Mouse (Mus musculus): Measurements from ENCODE around the gene Sema4d. TPM values are rescaled to one million over a fixed set of nuclear protein-coding genes. Genes with fewer than 3 reads are reported as not detected.

The Sema4d gene
- polyA plus RNA-seq, 1 experiment from 2014 or later, result 13.0 TPM

GRCm38 (mm10) chr13:51663561-51663960 lies 130.0 kb downstream of the Sema4d start:
- 89% methylated on average over 2 of the region's 2 CpGs for WGBS

GRCm38 (mm10) chr13:51659573-51659972 lies 134.0 kb downstream of the Sema4d start:
- no peak for ATAC-seq (ENCODE audit: extremely low read depth, insufficient number of reproducible peaks, low FRiP score, low TSS enrichment)
- H3K36me3 ChIP-seq, result peaks cover 97% of the 10 kb centered on the region
- no peaks in the 10 kb centered on the region for H3K9me3 ChIP-seq
- H3K4me1 ChIP-seq, result no peaks in the 10 kb centered on the region
- H3K9ac ChIP-seq, result no peak overlapping the region
- 95% methylated on average over 7 of the region's 7 CpGs for WGBS
- H3K27ac ChIP-seq (replicated peaks), result no peak overlapping the region
- no peak overlapping the region for H3K4me3 ChIP-seq
- no peaks in the 10 kb centered on the region for H3K27me3 ChIP-seq (replicated peaks)
- no peak overlapping the region for H3K4me2 ChIP-seq

More at GRCm38 (mm10) chr13:51663561-51663960, 130.0 kb downstream of the Sema4d start:
- H3K9ac ChIP-seq, result no peak overlapping the region
- H3K27ac ChIP-seq (replicated peaks), result no peak overlapping the region
- ATAC-seq (ENCODE audit: extremely low read depth, insufficient number of reproducible peaks, low FRiP score, low TSS enrichment), result no peak
- no peaks in the 10 kb centered on the region for H3K27me3 ChIP-seq (replicated peaks)
- H3K9me3 ChIP-seq, result no peaks in the 10 kb centered on the region
- H3K36me3 ChIP-seq, result peaks cover 97% of the 10 kb centered on the region
- H3K4me3 ChIP-seq, result no peak overlapping the region
- H3K4me2 ChIP-seq, result no peak overlapping the region
- no peaks in the 10 kb centered on the region for H3K4me1 ChIP-seq

GRCm38 (mm10) chr13:51658094-51658493 lies 135.5 kb downstream of the Sema4d start:
- H3K36me3 ChIP-seq, result peaks cover 98% of the 10 kb centered on the region
- no peaks in the 10 kb centered on the region for H3K4me1 ChIP-seq
- no peak overlapping the region for H3K4me2 ChIP-seq
- no peaks in the 10 kb centered on the region for H3K9me3 ChIP-seq
- ATAC-seq (ENCODE audit: extremely low read depth, insufficient number of reproducible peaks, low FRiP score, low TSS enrichment), result no peak
- H3K9ac ChIP-seq, result no peak overlapping the region
- H3K4me3 ChIP-seq, result no peak overlapping the region
- 80% methylated on average over 3 of the region's 3 CpGs for WGBS
- no peaks in the 10 kb centered on the region for H3K27me3 ChIP-seq (replicated peaks)
- no peak overlapping the region for H3K27ac ChIP-seq (replicated peaks)

DNA sequence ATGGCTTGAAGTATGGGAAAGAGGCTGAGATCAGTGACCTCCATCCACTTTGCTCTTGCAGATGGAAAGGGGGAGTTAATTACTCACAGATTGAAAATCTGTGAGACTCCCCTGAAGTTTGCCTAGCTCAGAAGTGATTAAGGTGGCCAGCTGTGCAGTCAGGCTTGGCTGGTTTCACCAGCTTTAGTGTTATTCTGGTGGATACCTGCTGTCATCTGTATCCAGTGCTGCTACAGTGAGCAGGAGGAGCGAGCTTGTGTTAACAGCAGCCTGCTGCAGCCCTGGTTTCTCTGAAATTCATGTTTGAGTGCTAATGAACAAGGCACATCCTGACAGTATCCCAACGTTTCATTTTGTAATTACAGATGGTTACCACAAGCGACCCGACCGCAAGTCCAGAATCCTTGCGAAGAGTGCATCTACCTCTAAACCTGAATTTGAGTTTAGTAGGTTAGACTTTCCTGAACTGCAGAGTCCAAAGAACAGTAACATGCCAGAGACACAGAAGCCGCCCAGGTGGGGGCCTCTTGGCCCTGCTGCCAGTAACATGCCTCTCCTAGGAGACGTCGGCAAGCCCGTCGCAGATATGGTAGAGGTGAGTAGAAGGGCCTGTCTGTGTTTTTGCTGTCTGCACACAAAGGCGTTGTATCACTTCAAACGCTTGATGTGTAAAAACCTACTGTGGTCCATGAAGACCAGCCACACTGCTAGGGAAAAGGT lies 136.9 kb downstream of the Sema4d start:
- H3K4me1 ChIP-seq, result peaks cover 9% of the 10 kb centered on the region
- 93% methylated on average over 13 of the region's 13 CpGs for WGBS

GRCm38 (mm10) chr13:51653961-51654360 lies 139.6 kb downstream of the Sema4d start:
- WGBS, result 79% methylated on average over 9 of the region's 9 CpGs
- H3K4me1 ChIP-seq, result peaks cover 15% of the 10 kb centered on the region
- no peak overlapping the region for H3K4me2 ChIP-seq
- ATAC-seq (ENCODE audit: extremely low read depth, insufficient number of reproducible peaks, low FRiP score, low TSS enrichment), result no peak
- H3K27me3 ChIP-seq (replicated peaks), result no peaks in the 10 kb centered on the region
- H3K4me3 ChIP-seq, result no peak overlapping the region
- H3K9ac ChIP-seq, result no peak overlapping the region
- no peak overlapping the region for H3K27ac ChIP-seq (replicated peaks)
- peaks cover 77% of the 10 kb centered on the region for H3K36me3 ChIP-seq
- H3K9me3 ChIP-seq, result no peaks in the 10 kb centered on the region

More for the DNA sequence above, 136.9 kb downstream of the Sema4d start:
- no peak overlapping the region for H3K27ac ChIP-seq (replicated peaks)
- H3K36me3 ChIP-seq, result peaks cover 91% of the 10 kb centered on the region
- no peak for ATAC-seq (ENCODE audit: extremely low read depth, insufficient number of reproducible peaks, low FRiP score, low TSS enrichment)
- H3K9ac ChIP-seq, result no peak overlapping the region
- no peaks in the 10 kb centered on the region for H3K27me3 ChIP-seq (replicated peaks)
- no peak overlapping the region for H3K4me2 ChIP-seq
- no peak overlapping the region for H3K4me3 ChIP-seq
- H3K9me3 ChIP-seq, result no peaks in the 10 kb centered on the region

DNA sequence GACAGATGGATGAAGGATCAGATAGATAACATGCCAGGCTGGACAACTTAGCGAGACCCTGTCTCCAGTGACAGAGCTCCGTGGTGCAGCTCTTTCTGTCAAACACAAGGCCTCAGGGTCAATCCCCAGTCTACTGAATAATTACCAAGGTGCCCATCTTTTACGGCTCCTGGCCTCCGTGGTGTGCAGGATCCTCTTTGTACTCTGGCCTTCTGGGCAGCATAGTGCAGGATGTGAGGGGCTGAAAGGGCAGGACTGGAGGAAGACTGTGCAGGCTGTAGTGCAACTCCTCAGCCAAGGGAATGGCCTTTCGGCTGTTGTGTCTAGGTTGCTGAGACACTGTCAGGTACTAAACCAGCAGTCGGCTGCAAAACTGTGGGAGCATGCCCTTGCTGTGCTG lies 140.4 kb downstream of the Sema4d start:
- H3K36me3 ChIP-seq, result peaks cover 69% of the 10 kb centered on the region
- ATAC-seq (ENCODE audit: extremely low read depth, insufficient number of reproducible peaks, low FRiP score, low TSS enrichment), result no peak

GRCm38 (mm10) chr13:51651408-51652064 lies 142.0 kb downstream of the Sema4d start, which contains the start of gene Secisbp2:
TSS of gene Secisbp2 (plus strand) at chr13:51651697.
- Histone ChIP-seq H3K4me1 (peaks cover 40% of the 10 kb centered on the region), H3K4me3 (peak within 1 kb of the TSS; percentile 84), H3K27ac (replicated peaks) (peak within 1 kb of the TSS; percentile 90), H3K27me3 (replicated peaks) (no peaks in the 10 kb centered on the region), H3K9me3 (no peaks in the 10 kb centered on the region), H3K9ac (peak within 1 kb of the TSS; percentile 91), H3K36me3 (peaks cover 53% of the 10 kb centered on the region), H3K4me2 (peak within 1 kb of the TSS; percentile 89)
- WGBS, result under 1% methylated on average over 69 of the region's 69 CpGs
- peak; percentile 84 for ATAC-seq (ENCODE audit: extremely low read depth, insufficient number of reproducible peaks, low FRiP score, low TSS enrichment)

More for the DNA sequence above, 140.4 kb downstream of the Sema4d start:
- H3K9me3 ChIP-seq, result no peaks in the 10 kb centered on the region
- WGBS, result 92% methylated on average over 6 of the region's 6 CpGs
- H3K4me3 ChIP-seq, result no peak overlapping the region
- H3K9ac ChIP-seq, result no peak overlapping the region
- no peak overlapping the region for H3K4me2 ChIP-seq
- H3K27me3 ChIP-seq (replicated peaks), result no peaks in the 10 kb centered on the region
- peaks cover 23% of the 10 kb centered on the region for H3K4me1 ChIP-seq
- no peak overlapping the region for H3K27ac ChIP-seq (replicated peaks)

DNA sequence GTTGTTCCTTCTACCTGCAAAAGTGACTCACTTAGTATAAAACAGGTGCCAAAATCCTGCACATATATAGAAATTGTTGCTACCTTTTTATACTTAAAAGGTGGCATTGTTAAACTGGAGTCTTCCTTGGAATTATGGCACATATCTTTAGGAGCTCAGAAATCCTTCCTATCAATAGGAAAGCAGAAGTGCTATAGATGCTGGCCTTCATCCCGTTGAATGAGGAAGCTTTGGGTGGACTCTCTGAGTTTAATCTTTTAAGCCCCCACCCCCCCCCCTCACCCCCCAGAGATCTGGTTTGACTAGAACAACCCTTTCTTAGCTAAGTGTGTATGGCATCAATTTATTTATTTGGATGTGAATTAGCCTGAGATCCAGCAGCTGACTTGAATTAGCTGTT lies 143.8 kb downstream of the Sema4d start:
- no peak overlapping the region for H3K27ac ChIP-seq (replicated peaks)
- 77% methylated on average over 1 of the region's 1 CpGs for WGBS
- H3K36me3 ChIP-seq, result peaks cover 35% of the 10 kb centered on the region
- no peak overlapping the region for H3K9ac ChIP-seq
- no peak overlapping the region for H3K4me2 ChIP-seq
- peaks cover 41% of the 10 kb centered on the region for H3K4me1 ChIP-seq
- no peak for ATAC-seq (ENCODE audit: extremely low read depth, insufficient number of reproducible peaks, low FRiP score, low TSS enrichment)
- no peaks in the 10 kb centered on the region for H3K27me3 ChIP-seq (replicated peaks)
- no peaks in the 10 kb centered on the region for H3K9me3 ChIP-seq
- no peak overlapping the region for H3K4me3 ChIP-seq

DNA sequence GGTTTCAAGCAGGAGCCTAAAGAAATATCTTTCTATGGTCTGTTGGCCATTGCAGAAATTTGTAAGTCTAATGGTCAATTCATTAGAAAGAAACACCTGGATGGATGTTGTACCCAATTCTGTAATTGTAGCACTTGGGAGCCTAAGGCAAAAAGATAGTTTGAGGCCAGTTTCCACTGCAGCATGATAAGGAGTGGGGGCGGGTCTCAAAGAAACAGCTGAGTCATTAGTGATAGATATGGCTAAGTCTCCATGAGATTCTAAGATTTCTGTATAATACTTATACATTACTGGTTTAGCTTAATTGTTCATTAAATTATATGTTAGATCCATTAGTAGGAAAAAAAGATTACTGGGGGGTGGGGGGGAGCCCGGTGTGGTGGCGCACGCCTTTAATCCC lies 145.3 kb downstream of the Sema4d start:
- H3K27ac ChIP-seq (replicated peaks), result no peak overlapping the region

DNA sequence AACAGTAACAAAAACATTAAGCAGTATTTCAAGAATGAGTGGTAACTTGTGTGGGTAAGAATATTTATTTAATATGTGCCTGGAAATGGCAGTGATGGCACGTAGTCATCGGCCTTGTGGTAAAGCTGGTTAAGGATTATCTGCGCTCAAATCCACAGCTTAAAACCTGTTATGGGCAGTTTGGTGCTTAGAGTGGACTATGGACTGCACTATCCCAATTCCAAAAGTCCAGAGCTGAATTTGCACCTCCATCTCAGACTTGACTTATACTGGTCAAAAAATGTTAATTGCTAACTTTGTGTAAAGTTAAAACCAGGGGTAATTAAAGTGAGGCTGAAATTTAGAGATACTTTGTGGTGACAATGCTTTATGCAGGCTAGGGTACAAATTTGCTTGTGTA lies 145.8 kb downstream of the Sema4d start:
- no peak for ATAC-seq (ENCODE audit: extremely low read depth, insufficient number of reproducible peaks, low FRiP score, low TSS enrichment)
- Histone ChIP-seq H3K36me3 (peaks cover 16% of the 10 kb centered on the region), H3K27ac (replicated peaks) (no peak overlapping the region), H3K4me2 (peak overlapping the region; percentile 80), H3K4me1 (peaks cover 45% of the 10 kb centered on the region), H3K9me3 (no peaks in the 10 kb centered on the region), H3K9ac (peak overlapping the region; percentile 79), H3K27me3 (replicated peaks) (no peaks in the 10 kb centered on the region), H3K4me3 (peak overlapping the region; percentile 92)
- WGBS, result 77% methylated on average over 3 of the region's 3 CpGs

More for the DNA sequence above, 145.3 kb downstream of the Sema4d start:
- peaks cover 45% of the 10 kb centered on the region for H3K4me1 ChIP-seq
- no peaks in the 10 kb centered on the region for H3K9me3 ChIP-seq
- peak overlapping the region; percentile 92 for H3K4me3 ChIP-seq
- 77% methylated on average over 4 of the region's 4 CpGs for WGBS
- ATAC-seq (ENCODE audit: extremely low read depth, insufficient number of reproducible peaks, low FRiP score, low TSS enrichment), result no peak
- H3K4me2 ChIP-seq, result peak overlapping the region; percentile 80
- H3K36me3 ChIP-seq, result peaks cover 21% of the 10 kb centered on the region
- peak overlapping the region; percentile 79; the same call in 1 of the 2 replicates for H3K9ac ChIP-seq
- H3K27me3 ChIP-seq (replicated peaks), result no peaks in the 10 kb centered on the region

- Histone ChIP-seq H3K4me1 (peaks cover 39% of the 10 kb centered on the region), H3K36me3 (peaks cover 12% of the 10 kb centered on the region), H3K27me3 (replicated peaks) (no peaks in the 10 kb centered on the region), H3K4me3 (peak overlapping the region; percentile 92), H3K9ac (peak overlapping the region; percentile 94), H3K9me3 (no peaks in the 10 kb centered on the region), H3K27ac (replicated peaks) (peak overlapping the region; percentile 28; the same call in 1 of the 2 replicates), H3K4me2 (peak overlapping the region; percentile 80)
- ATAC-seq (ENCODE audit: extremely low read depth, insufficient number of reproducible peaks, low FRiP score, low TSS enrichment), result no peak
- WGBS, result 16% methylated on average over 3 of the region's 3 CpGs
These were observed 147.1 kb downstream of the Sema4d start for GRCm38 (mm10) chr13:51646362-51647027.

Measured in heart, embryonic 13.5 days (tissue).